Mouse (Mus musculus): ENCODE measurements around the gene Ccdc159. TPM values are rescaled to one million over a fixed set of nuclear protein-coding genes. Genes with fewer than 3 reads are reported as not detected.

The Ccdc159 gene
- polyA plus RNA-seq (2014; fragmentation: Illumina TruSeq; extraction: RNeasy Lipid Tissue Mini Kit (QIAGEN cat#74804)), result 0.43 TPM

GRCm38 (mm10) chr9:21927208-21927753 lies at the start of gene Ccdc159, which contains the start of gene Tmem205:
TSS of gene Ccdc159 (plus strand) at chr9:21927471.
TSS of gene Tmem205 (minus strand) at chr9:21927556.

GRCm38 (mm10) chr9:21918035-21918592 lies 9.2 kb upstream of the Ccdc159 start, which contains the start of gene Rab3d:
TSS of gene Rab3d (minus strand) at chr9:21918192.

GRCm38 (mm10) chr9:21936692-21937570 lies 9.7 kb downstream of the Ccdc159 start, which contains the start of gene Plppr2:
TSS of gene Plppr2 (plus strand) at chr9:21937033.

GRCm38 (mm10) chr9:21955570-21956281 lies 28.5 kb downstream of the Ccdc159 start, which contains the start of gene Swsap1:
TSS of gene Swsap1 (plus strand) at chr9:21955755.

GRCm38 (mm10) chr9:21963417-21963816 lies 36.1 kb downstream of the Ccdc159 start, which contains the start of gene Epor:
TSS of gene Epor (minus strand) at chr9:21963506.

Other genes starting within 250 kb of the Ccdc159 start
- gene Ldlr, start 204.0 kb upstream of the Ccdc159 start, polyA plus RNA-seq (2014; fragmentation: Illumina TruSeq; extraction: RNeasy Lipid Tissue Mini Kit (QIAGEN cat#74804)), result 21.2 TPM
- gene Spc24, start 167.2 kb upstream of the Ccdc159 start, polyA plus RNA-seq (2014; fragmentation: Illumina TruSeq; extraction: RNeasy Lipid Tissue Mini Kit (QIAGEN cat#74804)), result 5.9 TPM
- 32.1 TPM for gene Kank2, start 128.7 kb upstream of the Ccdc159 start, polyA plus RNA-seq (2014; fragmentation: Illumina TruSeq; extraction: RNeasy Lipid Tissue Mini Kit (QIAGEN cat#74804))
- not detected for gene Angptl8, start 92.0 kb upstream of the Ccdc159 start, polyA plus RNA-seq (2014; fragmentation: Illumina TruSeq; extraction: RNeasy Lipid Tissue Mini Kit (QIAGEN cat#74804))
- 3.3 TPM for gene Dock6, start 74.8 kb upstream of the Ccdc159 start, polyA plus RNA-seq (2014; fragmentation: Illumina TruSeq; extraction: RNeasy Lipid Tissue Mini Kit (QIAGEN cat#74804))
- 4.4 TPM for gene Rab3d, start 9.3 kb upstream of the Ccdc159 start, polyA plus RNA-seq (2014; fragmentation: Illumina TruSeq; extraction: RNeasy Lipid Tissue Mini Kit (QIAGEN cat#74804))
- 0.46 TPM for gene Tmem205, start 85 bp downstream of the Ccdc159 start, polyA plus RNA-seq (2014; fragmentation: Illumina TruSeq; extraction: RNeasy Lipid Tissue Mini Kit (QIAGEN cat#74804))
- 0.40 TPM for gene Plppr2, start 9.6 kb downstream of the Ccdc159 start, polyA plus RNA-seq (2014; fragmentation: Illumina TruSeq; extraction: RNeasy Lipid Tissue Mini Kit (QIAGEN cat#74804))
- 4.3 TPM for gene Swsap1, start 28.3 kb downstream of the Ccdc159 start, polyA plus RNA-seq (2014; fragmentation: Illumina TruSeq; extraction: RNeasy Lipid Tissue Mini Kit (QIAGEN cat#74804))
- gene Epor, start 36.0 kb downstream of the Ccdc159 start, polyA plus RNA-seq (2014; fragmentation: Illumina TruSeq; extraction: RNeasy Lipid Tissue Mini Kit (QIAGEN cat#74804)), result not detected
- 0.26 TPM for gene Rgl3, start 62.0 kb downstream of the Ccdc159 start, polyA plus RNA-seq (2014; fragmentation: Illumina TruSeq; extraction: RNeasy Lipid Tissue Mini Kit (QIAGEN cat#74804))
- 0.77 TPM for gene Ccdc151, start 75.2 kb downstream of the Ccdc159 start, polyA plus RNA-seq (2014; fragmentation: Illumina TruSeq; extraction: RNeasy Lipid Tissue Mini Kit (QIAGEN cat#74804))
- gene Prkcsh, start 75.3 kb downstream of the Ccdc159 start, polyA plus RNA-seq (2014; fragmentation: Illumina TruSeq; extraction: RNeasy Lipid Tissue Mini Kit (QIAGEN cat#74804)), result 7.8 TPM
- 0.29 TPM for gene Elavl3, start 124.6 kb downstream of the Ccdc159 start, polyA plus RNA-seq (2014; fragmentation: Illumina TruSeq; extraction: RNeasy Lipid Tissue Mini Kit (QIAGEN cat#74804))
- not detected for gene Gm49318, start 143.8 kb downstream of the Ccdc159 start, polyA plus RNA-seq (2014; fragmentation: Illumina TruSeq; extraction: RNeasy Lipid Tissue Mini Kit (QIAGEN cat#74804))
- not detected for gene Zfp653, start 143.9 kb downstream of the Ccdc159 start, polyA plus RNA-seq (2014; fragmentation: Illumina TruSeq; extraction: RNeasy Lipid Tissue Mini Kit (QIAGEN cat#74804))
- 2.0 TPM for gene Ecsit, start 158.0 kb downstream of the Ccdc159 start, polyA plus RNA-seq (2014; fragmentation: Illumina TruSeq; extraction: RNeasy Lipid Tissue Mini Kit (QIAGEN cat#74804))
- gene Cnn1, start 171.7 kb downstream of the Ccdc159 start, polyA plus RNA-seq (2014; fragmentation: Illumina TruSeq; extraction: RNeasy Lipid Tissue Mini Kit (QIAGEN cat#74804)), result 270 TPM
- 7.4 TPM for gene Elof1, start 189.7 kb downstream of the Ccdc159 start, polyA plus RNA-seq (2014; fragmentation: Illumina TruSeq; extraction: RNeasy Lipid Tissue Mini Kit (QIAGEN cat#74804))
- gene Acp5, start 208.2 kb downstream of the Ccdc159 start, polyA plus RNA-seq (2014; fragmentation: Illumina TruSeq; extraction: RNeasy Lipid Tissue Mini Kit (QIAGEN cat#74804)), result 0.46 TPM
- gene Pigyl, start 229.4 kb downstream of the Ccdc159 start, polyA plus RNA-seq (2014; fragmentation: Illumina TruSeq; extraction: RNeasy Lipid Tissue Mini Kit (QIAGEN cat#74804)), result 2.9 TPM